Mouse (Mus musculus): Measurements from ENCODE around the gene Cdx4. TPM values are rescaled to one million over a fixed set of nuclear protein-coding genes. Genes with fewer than 3 reads are reported as not detected.

Cdx4 gene
- polyA plus RNA-seq, 1 experiment from 2014 or later = not detected

DNA sequence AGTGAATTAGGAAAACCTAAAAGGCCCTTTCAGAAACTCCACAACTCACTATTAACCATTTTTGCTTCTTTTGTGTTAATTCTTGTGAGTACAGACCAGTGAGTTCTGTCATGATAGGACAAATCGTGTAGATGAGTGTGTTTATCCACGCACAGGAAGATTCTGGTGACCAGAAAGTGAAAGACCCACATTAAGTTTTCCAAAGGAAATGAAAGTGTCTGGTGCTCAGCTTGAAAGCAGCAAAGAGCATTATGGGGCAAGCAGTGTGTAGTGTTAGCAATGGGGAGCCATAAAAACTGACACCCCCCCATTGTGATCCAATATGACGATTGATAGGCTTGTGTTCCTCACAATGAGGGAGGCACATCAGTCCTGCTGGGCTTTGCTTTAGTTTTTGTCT lies 47.5 kb downstream of the Cdx4 start:
- Histone ChIP-seq H3K9me3 (ENCODE audit: control insufficient read depth, low read length) (no peaks in the 10 kb centered on the region), H3K27me3 (ENCODE audit: control insufficient read depth, insufficient read depth, low read length) (peaks cover 25% of the 10 kb centered on the region), H3K9ac (ENCODE audit: low read length) (no peak overlapping the region), H3K4me3 (ENCODE audit: low read depth, low read length) (no peak overlapping the region), H3K4me2 (no peak overlapping the region), H3K27ac (ENCODE audit: low read depth, low read length) (no peak overlapping the region), H3K4me1 (ENCODE audit: control insufficient read depth, insufficient read depth, low read length) (no peaks in the 10 kb centered on the region), H3K36me3 (ENCODE audit: control insufficient read depth, insufficient read depth, low read length) (no peaks in the 10 kb centered on the region)
- no peak for ATAC-seq (ENCODE audit: low FRiP score)
- WGBS = 76% methylated on average over 3 of the region's 3 CpGs
- no peak for DNase-seq (ENCODE audit: low spot score, missing footprints)

DNA sequence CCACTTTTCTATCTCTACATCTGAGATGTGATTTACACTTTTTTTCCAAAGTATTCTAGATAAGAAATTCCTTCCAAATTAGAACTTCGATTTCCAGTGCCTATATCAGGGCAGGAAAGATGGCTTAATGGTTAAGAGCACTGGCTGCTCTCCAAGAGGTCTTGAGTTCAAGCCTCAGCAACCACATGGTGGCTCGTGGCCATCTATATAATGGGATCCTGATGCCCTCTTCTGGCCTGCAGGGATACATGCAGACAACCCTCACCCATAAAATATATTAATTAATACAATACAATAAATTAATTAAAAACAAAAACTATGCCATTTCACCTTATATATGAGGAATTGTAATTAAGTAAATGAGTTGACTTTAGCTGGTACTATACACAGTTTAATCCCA lies 50.0 kb downstream of the Cdx4 start:
- ATAC-seq (ENCODE audit: low FRiP score) (no peak), DNase-seq (ENCODE audit: low spot score, missing footprints) (no peak)
- H3K27me3 ChIP-seq (ENCODE audit: control insufficient read depth, insufficient read depth, low read length) = peaks cover 31% of the 10 kb centered on the region
- H3K27ac ChIP-seq (ENCODE audit: low read depth, low read length) = no peak overlapping the region
- WGBS = 77% methylated on average over 2 of the region's 2 CpGs
- H3K4me1 ChIP-seq (ENCODE audit: control insufficient read depth, insufficient read depth, low read length) = no peaks in the 10 kb centered on the region
- no peak overlapping the region for H3K4me2 ChIP-seq
- H3K9me3 ChIP-seq (ENCODE audit: control insufficient read depth, low read length) = no peaks in the 10 kb centered on the region
- no peaks in the 10 kb centered on the region for H3K36me3 ChIP-seq (ENCODE audit: control insufficient read depth, insufficient read depth, low read length)
- H3K4me3 ChIP-seq (ENCODE audit: low read depth, low read length) = no peak overlapping the region
- no peak overlapping the region for H3K9ac ChIP-seq (ENCODE audit: low read length)

DNA sequence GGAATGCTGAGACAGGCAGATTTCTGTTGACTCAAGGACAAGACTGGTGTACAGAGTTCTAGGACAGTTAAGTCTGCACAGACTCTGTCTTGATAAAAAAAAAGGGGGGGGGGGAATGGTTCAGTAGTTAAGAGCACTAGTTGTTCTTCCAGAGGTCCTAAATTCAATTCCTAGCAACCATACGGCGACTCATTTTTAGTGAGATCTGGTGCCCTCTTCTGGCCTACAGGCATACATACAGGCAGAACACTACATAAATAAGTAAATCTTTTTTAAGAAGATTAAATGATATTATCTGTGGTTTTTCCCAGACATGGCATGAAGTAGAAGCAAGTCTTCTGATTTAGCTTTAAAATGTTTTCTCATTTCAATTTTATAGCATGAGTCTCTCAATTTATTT lies 50.4 kb downstream of the Cdx4 start:
- DNase-seq (ENCODE audit: low spot score, missing footprints) = no peak
- Histone ChIP-seq H3K4me3 (ENCODE audit: low read depth, low read length) (no peak overlapping the region), H3K27ac (ENCODE audit: low read depth, low read length) (no peak overlapping the region), H3K9me3 (ENCODE audit: control insufficient read depth, low read length) (no peaks in the 10 kb centered on the region), H3K27me3 (ENCODE audit: control insufficient read depth, insufficient read depth, low read length) (peaks cover 34% of the 10 kb centered on the region), H3K4me2 (no peak overlapping the region), H3K9ac (ENCODE audit: low read length) (no peak overlapping the region), H3K4me1 (ENCODE audit: control insufficient read depth, insufficient read depth, low read length) (no peaks in the 10 kb centered on the region), H3K36me3 (ENCODE audit: control insufficient read depth, insufficient read depth, low read length) (no peaks in the 10 kb centered on the region)
- ATAC-seq (ENCODE audit: low FRiP score) = no peak
- 51% methylated on average over 2 of the region's 2 CpGs for WGBS

DNA sequence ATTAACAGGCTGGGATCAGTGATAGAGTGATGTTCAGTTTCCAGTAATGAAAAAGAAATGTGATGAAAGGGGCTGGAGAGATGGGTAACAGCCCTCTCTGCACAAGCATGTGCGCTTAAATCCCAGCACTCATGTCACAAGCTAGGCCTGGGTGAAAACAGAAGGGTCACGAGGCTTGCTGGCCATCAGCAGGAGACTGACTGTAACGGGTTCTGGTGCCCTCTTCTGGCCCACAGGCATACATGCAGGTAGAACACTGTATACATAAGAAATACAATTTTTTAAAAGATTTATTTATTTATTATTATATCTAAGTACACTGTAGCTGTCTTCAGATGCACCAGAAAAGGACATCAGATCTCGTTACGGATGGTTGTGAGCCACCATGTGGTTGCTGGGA lies 53.1 kb downstream of the Cdx4 start:
- H3K9ac ChIP-seq (ENCODE audit: low read length) = no peak overlapping the region
- H3K36me3 ChIP-seq (ENCODE audit: control insufficient read depth, insufficient read depth, low read length) = no peaks in the 10 kb centered on the region
- H3K4me3 ChIP-seq (ENCODE audit: low read depth, low read length) = no peak overlapping the region
- H3K27me3 ChIP-seq (ENCODE audit: control insufficient read depth, insufficient read depth, low read length) = peaks cover 31% of the 10 kb centered on the region
- no peaks in the 10 kb centered on the region for H3K4me1 ChIP-seq (ENCODE audit: control insufficient read depth, insufficient read depth, low read length)
- DNase-seq (ENCODE audit: low spot score, missing footprints) (no peak), ATAC-seq (ENCODE audit: low FRiP score) (no peak)
- no peak overlapping the region for H3K4me2 ChIP-seq
- no peak overlapping the region for H3K27ac ChIP-seq (ENCODE audit: low read depth, low read length)
- 64% methylated on average over 5 of the region's 5 CpGs for WGBS
- H3K9me3 ChIP-seq (ENCODE audit: control insufficient read depth, low read length) = no peaks in the 10 kb centered on the region

Other genes starting within 250 kb of the Cdx4 start
- 19.4 and 19.6 TPM in 2 replicates for gene Nap1l2, start 134.8 kb upstream of the Cdx4 start, polyA plus RNA-seq (2014; fragmentation: Nextera tagmentation; extraction: Ambion mirVana)
- gene Chic1, start 35.1 kb downstream of the Cdx4 start, polyA plus RNA-seq (2014; fragmentation: Nextera tagmentation; extraction: Ambion mirVana) = 5.5 and 6.6 TPM in 2 replicates
- 0.29 and 0.34 TPM in 2 replicates for gene Tsx, start 93.1 kb downstream of the Cdx4 start, polyA plus RNA-seq (2014; fragmentation: Nextera tagmentation; extraction: Ambion mirVana)
- gene Gm26992, start 100.6 kb downstream of the Cdx4 start, polyA plus RNA-seq (2014; fragmentation: Nextera tagmentation; extraction: Ambion mirVana) = not detected in 2 replicates